Mouse (Mus musculus) liver, adult 2 months (tissue): ENCODE results near the gene 4930505A04Rik.

Experiments
- CTCF ChIP-seq: fragments of 200-500 bp; IDR thresholded peaks from 2 replicates; pipeline ENCODE4 v1.5.1; 2011; ENCODE audit warnings: low read depth, low read length, control low read depth
- POLR2A ChIP-seq: fragments of 200-500 bp; IDR thresholded peaks from 2 replicates; pipeline ENCODE4 v1.6.1; 2011; ENCODE audit warnings: low read length, control low read depth; ENCODE audit not compliant: insufficient read depth; ENCODE audit errors: extremely low read depth

GRCm38 (mm10) chr11:30483286-30483685 lies 11.7 kb upstream of the 4930505A04Rik start:
- TF ChIP-seq CTCF (no peak), POLR2A (no peak)
